Mouse (Mus musculus) forebrain, postnatal 0 days (tissue): ENCODE measurements around the gene Wnt4. TPM values are rescaled to one million over a fixed set of nuclear protein-coding genes. Genes with fewer than 3 reads are reported as not detected.
A peak's percentile ranks its signal among the peaks of the same experiment; 100 is the strongest.

Experiments used
- ATAC-seq: fragments of 200-750 bp; cut with Nextera tagmentation; 2 replicates; pipeline ENCODE4 v1.8.0; 2017; ENCODE audit warnings: mild to moderate bottlenecking, moderate library complexity
- DNase-seq: peaks from one replicate; pipeline ENCODE4 v3.0.0-alpha.2; 2015
- H3K27ac ChIP-seq: fragments of 300-500 bp; sonication (generic); 2 replicates; pipeline ENCODE4 v1.5.1; 2014; ENCODE audit warnings: low read depth, mild to moderate bottlenecking, antibody characterized with exemption, low read length, moderate library complexity, mixed read lengths
- H3K27me3 ChIP-seq: fragments of 300-500 bp; sonication (generic); 2 replicates; pipeline ENCODE4 v1.6.1; 2014; ENCODE audit warnings: mild to moderate bottlenecking, low read length, mixed read lengths; ENCODE audit not compliant: insufficient read depth
- H3K36me3 ChIP-seq: fragments of 300-500 bp; sonication (generic); 2 replicates; pipeline ENCODE4 v1.6.1; 2014; ENCODE audit warnings: mild to moderate bottlenecking, moderate library complexity; ENCODE audit not compliant: insufficient read depth
- H3K4me1 ChIP-seq: fragments of 300-500 bp; sonication (generic); 2 replicates; pipeline ENCODE4 v1.6.1; 2014; ENCODE audit warnings: antibody characterized with exemption; ENCODE audit not compliant: insufficient read depth
- H3K4me2 ChIP-seq: fragments of 300-500 bp; sonication (generic); 2 replicates; pipeline ENCODE4 v1.6.1; 2014; ENCODE audit warnings: low read depth, mild to moderate bottlenecking, moderate library complexity
- H3K4me3 ChIP-seq: fragments of 300-500 bp; sonication (generic); 2 replicates; pipeline ENCODE4 v1.5.1; 2014; ENCODE audit warnings: low read depth, low read length, mixed read lengths
- H3K9ac ChIP-seq: fragments of 300-500 bp; sonication (generic); 2 replicates; pipeline ENCODE4 v1.6.1; 2014; ENCODE audit warnings: mild to moderate bottlenecking
- H3K9me3 ChIP-seq: fragments of 300-500 bp; sonication (generic); 2 replicates; pipeline ENCODE4 v1.6.1; 2016; ENCODE audit warnings: low read length
- CTCF ChIP-seq: sonication (generic); IDR thresholded peaks from 2 replicates; pipeline ENCODE4 v1.5.1; 2016; ENCODE audit warnings: antibody characterized with exemption, control low read depth, low read depth
- WGBS: fragments of 180-500 bp; shearing (Covaris S2); extraction: QIAGEN DNeasy Blood & Tissue Kit; methylation state at CpG from one replicate; pipeline ENCODE4 v1.1.7; 2014; 5-methylcytosine and 5-hydroxymethylcytosine counted together
- polyA plus RNA-seq: library from polyadenylated mRNA; unstranded; fragments of >200 nt; fragmentation: Nextera tagmentation; extraction: Ambion mirVana; gene quantifications from 2 replicates; pipeline ENCODE4 v1.2.1, GENCODE M21; 2015
- total RNA-seq: library from RNA; depleted of rRNA; stranded (reverse); fragments of >200 nt; gene quantifications from 2 replicates; pipeline ENCODE4 v1.2.3, GENCODE M21; 2014

The Wnt4 gene
- total and polyA plus RNA-seq, 2 experiments from 2014 or later, result 4.6 to 6.1 TPM

- no peak for ATAC-seq
- Histone ChIP-seq H3K4me3 (no peak overlapping the region), H3K9ac (no peak overlapping the region), H3K4me1 (no peaks in the 10 kb centered on the region), H3K36me3 (no peaks in the 10 kb centered on the region), H3K9me3 (no peaks in the 10 kb centered on the region), H3K27ac (no peak overlapping the region), H3K27me3 (no peaks in the 10 kb centered on the region), H3K4me2 (no peak overlapping the region)
- no peak for TF ChIP-seq CTCF
- no peak for DNase-seq
- 57% methylated on average over 5 of the region's 5 CpGs for WGBS
These were observed 27.0 kb upstream of the Wnt4 start for GRCm38 (mm10) chr4:137250333-137250732.

- no peak for TF ChIP-seq CTCF
- H3K4me3 ChIP-seq, result no peak overlapping the region
- WGBS, result 61% methylated on average over 5 of the region's 5 CpGs
- H3K9me3 ChIP-seq, result no peaks in the 10 kb centered on the region
- H3K4me2 ChIP-seq, result no peak overlapping the region
- H3K27ac ChIP-seq, result no peak overlapping the region
- H3K36me3 ChIP-seq, result no peaks in the 10 kb centered on the region
- no peak for DNase-seq
- H3K4me1 ChIP-seq, result no peaks in the 10 kb centered on the region
- H3K9ac ChIP-seq, result no peak overlapping the region
- no peaks in the 10 kb centered on the region for H3K27me3 ChIP-seq
- ATAC-seq, result no peak
These were observed 26.4 kb upstream of the Wnt4 start for GRCm38 (mm10) chr4:137250849-137251248.

GRCm38 (mm10) chr4:137253601-137254000, 23.7 kb upstream of the Wnt4 start:
- 59% methylated on average over 11 of the region's 11 CpGs for WGBS
- Histone ChIP-seq H3K4me1 (no peaks in the 10 kb centered on the region), H3K9ac (no peak overlapping the region), H3K27me3 (no peaks in the 10 kb centered on the region), H3K9me3 (no peaks in the 10 kb centered on the region), H3K4me3 (no peak overlapping the region), H3K36me3 (no peaks in the 10 kb centered on the region), H3K4me2 (no peak overlapping the region), H3K27ac (no peak overlapping the region)
- ATAC-seq (no peak), DNase-seq (peak; percentile 17)
- TF ChIP-seq CTCF, result no peak

GRCm38 (mm10) chr4:137254206-137254976, 22.9 kb upstream of the Wnt4 start:
- 81% methylated on average over 17 of the region's 17 CpGs for WGBS
- H3K4me1 ChIP-seq, result no peaks in the 10 kb centered on the region
- ATAC-seq (no peak), DNase-seq (no peak)
- no peak overlapping the region for H3K9ac ChIP-seq
- H3K9me3 ChIP-seq, result no peaks in the 10 kb centered on the region
- H3K4me2 ChIP-seq, result no peak overlapping the region
- H3K36me3 ChIP-seq, result no peaks in the 10 kb centered on the region
- no peak overlapping the region for H3K27ac ChIP-seq
- H3K27me3 ChIP-seq, result no peaks in the 10 kb centered on the region
- no peak overlapping the region for H3K4me3 ChIP-seq
- no peak for TF ChIP-seq CTCF

- Histone ChIP-seq H3K4me1 (no peaks in the 10 kb centered on the region), H3K27ac (no peak overlapping the region), H3K9me3 (no peaks in the 10 kb centered on the region), H3K36me3 (no peaks in the 10 kb centered on the region), H3K9ac (no peak overlapping the region), H3K4me3 (no peak overlapping the region), H3K4me2 (no peak overlapping the region), H3K27me3 (no peaks in the 10 kb centered on the region)
- no peak for DNase-seq
- no peak for ATAC-seq
- 71% methylated on average over 8 of the region's 8 CpGs for WGBS
- no peak for TF ChIP-seq CTCF
These were observed 21.7 kb upstream of the Wnt4 start for GRCm38 (mm10) chr4:137255568-137255967.

GRCm38 (mm10) chr4:137261826-137262225, 15.5 kb upstream of the Wnt4 start:
- 88% methylated on average over 6 of the region's 6 CpGs for WGBS
- ATAC-seq (no peak), DNase-seq (no peak)
- Histone ChIP-seq H3K9ac (no peak overlapping the region), H3K9me3 (no peaks in the 10 kb centered on the region), H3K4me2 (no peak overlapping the region), H3K27ac (no peak overlapping the region), H3K4me3 (no peak overlapping the region), H3K4me1 (no peaks in the 10 kb centered on the region), H3K27me3 (no peaks in the 10 kb centered on the region), H3K36me3 (no peaks in the 10 kb centered on the region)
- no peak for TF ChIP-seq CTCF

- 86% methylated on average over 13 of the region's 13 CpGs for WGBS
- no peaks in the 10 kb centered on the region for H3K4me1 ChIP-seq
These were observed 13.2 kb upstream of the Wnt4 start for GRCm38 (mm10) chr4:137264066-137264465.

More at GRCm38 (mm10) chr4:137264066-137264465, 13.2 kb upstream of the Wnt4 start:
- Histone ChIP-seq H3K9me3 (no peaks in the 10 kb centered on the region), H3K27ac (no peak overlapping the region), H3K36me3 (no peaks in the 10 kb centered on the region), H3K4me2 (no peak overlapping the region), H3K4me3 (no peak overlapping the region), H3K9ac (no peak overlapping the region), H3K27me3 (no peaks in the 10 kb centered on the region)
- DNase-seq (no peak), ATAC-seq (no peak)
- TF ChIP-seq CTCF, result no peak
